Mouse (Mus musculus) monocyte, adult 59 days (primary cell): Measurements from ENCODE around the gene Mlph. TPM values are rescaled to one million over a fixed set of nuclear protein-coding genes. Genes with fewer than 3 reads are reported as not detected.

ENCODE experiments used
- total RNA-seq, 2 experiments: library from RNA; stranded (reverse); gene quantifications; one replicate each; pipeline ENCODE4 v1.2.4; 2023

Gene Mlph
- not detected for total RNA-seq

GRCm38 (mm10) chr1:90914948-90915569 is at the start of gene Mlph:
TSS of gene Mlph (plus strand) at chr1:90915085.

GRCm38 (mm10) chr1:90952808-90953207 is 37.9 kb downstream of the Mlph start, which contains the start of gene Prlh:
TSS of gene Prlh (plus strand) at chr1:90953108.

GRCm38 (mm10) chr1:90969347-90969784 is 54.5 kb downstream of the Mlph start, which contains the start of gene Rab17:
TSS of gene Rab17 (minus strand) at chr1:90969661.

GRCm38 (mm10) chr1:90998268-90998890 is 83.5 kb downstream of the Mlph start, which contains the start of gene Lrrfip1:
TSS of gene Lrrfip1 (plus strand) at chr1:90998737.

Other genes with a start within 250 kb of the Mlph start
- under 1 TPM in 1 of 2 experiments, not detected in 1; 0.21 TPM for gene Col6a3, start 71.1 kb upstream of the Mlph start, total RNA-seq
- gene Prlh, start 38.0 kb downstream of the Mlph start, total RNA-seq, result not detected
- not detected for gene Rab17, start 54.6 kb downstream of the Mlph start, total RNA-seq
- gene Lrrfip1, start 83.7 kb downstream of the Mlph start, total RNA-seq, result 100 to 1,000 TPM; 226 to 244 TPM
- gene Rbm44, start 230.0 kb downstream of the Mlph start, total RNA-seq, result under 1 TPM; 0.18 to 0.58 TPM